Mouse (Mus musculus) brain, adult 10 weeks (tissue): ENCODE measurements around the gene Pramel4. TPM values are rescaled to one million over a fixed set of nuclear protein-coding genes. Genes with fewer than 3 reads are reported as not detected.

ENCODE experiments used
- polyA plus RNA-seq: library from polyadenylated mRNA; stranded (reverse); fragments of 350-450 nt; fragmentation: Illumina TruSeq; extraction: RNeasy Lipid Tissue Mini Kit (QIAGEN cat#74804); gene quantifications from one replicate; pipeline ENCODE4 v1.2.3, GENCODE M21; 2015; ENCODE audit warnings: low read depth, low replicate concordance

Pramel4 gene
- polyA plus RNA-seq: not detected

DNA sequence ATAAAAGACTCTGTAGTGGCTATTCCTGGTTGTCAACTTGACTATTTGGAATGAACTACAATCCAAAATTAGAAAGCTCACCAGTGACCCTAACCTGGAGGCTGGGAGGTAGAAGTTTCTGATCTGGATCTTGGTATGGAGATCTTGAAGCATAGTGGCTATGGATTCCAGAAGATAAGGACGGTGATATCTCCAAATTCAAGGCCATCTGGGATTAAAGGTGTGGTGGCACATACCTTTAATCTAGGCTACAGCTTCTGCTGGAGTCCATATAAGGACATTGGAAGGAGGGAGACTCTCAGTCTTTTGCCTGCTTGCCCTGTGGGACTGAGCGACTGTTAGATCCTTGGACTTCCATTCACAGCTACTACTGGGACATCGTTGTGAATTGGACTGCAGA lies at the start of gene Pramel4:
Gene Pramel4, plus strand, starts transcription at position 301 of the 400 bp plus-strand sequence.

DNA sequence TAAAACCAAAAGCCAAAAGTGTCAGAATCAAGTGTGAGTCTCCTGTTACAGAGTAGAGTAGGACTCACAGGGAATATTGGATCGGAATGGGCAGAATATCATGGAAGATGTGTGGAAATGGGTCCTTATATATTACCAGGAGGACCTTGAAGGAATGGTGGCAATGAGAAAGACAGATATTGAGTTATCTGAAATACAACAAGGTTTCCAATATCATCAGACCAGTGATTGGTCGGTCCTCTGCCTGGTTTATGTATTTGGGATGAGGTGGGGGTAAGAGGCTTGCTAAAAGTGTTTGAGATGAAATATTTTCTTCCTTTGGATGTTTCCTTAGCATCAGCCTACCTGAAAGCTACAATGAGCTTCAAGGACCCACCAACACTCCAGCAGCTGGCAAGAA lies 47.2 kb downstream of the Pramel4 start, which contains the start of gene Gm13102:
Gene Gm13102, plus strand, starts transcription at position 301 of the 400 bp plus-strand sequence.

Other genes starting within 250 kb of the Pramel4 start
- gene Gm13084, start 243.0 kb upstream of the Pramel4 start, polyA plus RNA-seq: not detected
- not detected for gene Gm13103, start 212.6 kb upstream of the Pramel4 start, polyA plus RNA-seq
- not detected for gene Pramef6, start 158.7 kb upstream of the Pramel4 start, polyA plus RNA-seq
- not detected for gene Pramef25, start 108.1 kb upstream of the Pramel4 start, polyA plus RNA-seq
- not detected for gene Gm13101, start 92.2 kb upstream of the Pramel4 start, polyA plus RNA-seq
- not detected for gene Pramef17, start 64.8 kb upstream of the Pramel4 start, polyA plus RNA-seq
- gene Gm13102, start 47.3 kb downstream of the Pramel4 start, polyA plus RNA-seq: not detected
- gene Oog3, start 103.5 kb downstream of the Pramel4 start, polyA plus RNA-seq: not detected
- gene Oog2, start 131.6 kb downstream of the Pramel4 start, polyA plus RNA-seq: not detected
- gene C87977, start 154.2 kb downstream of the Pramel4 start, polyA plus RNA-seq: not detected
- not detected for gene Pramel5, start 221.4 kb downstream of the Pramel4 start, polyA plus RNA-seq